In the genomic region with DNA sequence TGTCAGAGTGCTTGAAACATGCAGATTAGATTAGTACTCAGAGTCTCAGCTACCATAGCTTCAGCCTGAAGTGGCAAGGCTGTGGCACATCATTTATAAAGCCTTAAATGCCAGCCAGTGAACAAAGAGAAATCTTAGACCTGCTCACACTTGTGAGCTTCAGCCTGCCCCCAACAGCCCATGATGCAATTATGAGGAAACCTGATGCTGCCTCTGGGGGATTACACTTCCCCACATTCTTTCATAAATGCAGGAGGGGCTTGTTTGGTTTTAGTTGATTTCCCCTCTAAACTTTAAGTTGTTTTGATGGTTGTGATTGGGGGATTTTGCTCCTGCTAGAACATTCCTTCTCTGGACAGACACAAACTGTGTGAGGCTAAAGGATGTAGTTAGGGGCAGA, we compare ENCODE assay signal across 8 mouse cellular contexts. TPM values are rescaled to one million over a fixed set of nuclear protein-coding genes. Genes with fewer than 3 reads are reported as not detected.
A peak's percentile ranks its signal among the peaks of the same experiment; 100 is the strongest.
DNase-seq lines count a peak whose midpoint lies in the region; ATAC-seq and TF ChIP-seq lines count a peak whose summit lies in the region.

No protein-coding gene starts in this region.

- H3K4me1 ChIP-seq in kidney, postnatal 0 days (replicated peaks; ENCODE audit: insufficient read depth, low read length): peaks cover 49% of the 10 kb centered on the region
- peaks cover 17% of the 10 kb centered on the region for H3K4me1 ChIP-seq in embryonic fibroblast, embryonic 13.5 days (ENCODE audit: control insufficient read depth, insufficient read depth, low read length)
- peaks cover 59% of the 10 kb centered on the region for H3K4me1 ChIP-seq in limb, embryonic 12.5 days (replicated peaks)
- peaks cover 20% of the 10 kb centered on the region for H3K4me1 ChIP-seq in thymus, adult 2 months (replicated peaks; ENCODE audit: control insufficient read depth, insufficient read depth, low read length)

- peak overlapping the region; percentile 89; the same call in 1 of the 2 replicates for H3K4me2 ChIP-seq in kidney, postnatal 0 days (ENCODE audit: low read length)
- H3K4me2 ChIP-seq in limb, embryonic 12.5 days: peak overlapping the region; percentile 94

- H3K9me3 ChIP-seq in kidney, postnatal 0 days (replicated peaks; ENCODE audit: low read length): no peaks in the 10 kb centered on the region
- H3K9me3 ChIP-seq in limb, embryonic 12.5 days: no peaks in the 10 kb centered on the region

- no peak for ATAC-seq in kidney, postnatal 0 days (replicated peaks; ENCODE audit: low FRiP score, low read depth)
- ATAC-seq in limb, embryonic 12.5 days (ENCODE audit: insufficient number of reproducible peaks, insufficient read depth, low FRiP score, low TSS enrichment, low read depth): no peak

- H3K27ac ChIP-seq in kidney, postnatal 0 days: peak overlapping the region; percentile 89
- peak overlapping the region; percentile 66 for H3K27ac ChIP-seq in embryonic fibroblast, embryonic 13.5 days (ENCODE audit: insufficient read depth, low read length)
- H3K27ac ChIP-seq in limb, embryonic 12.5 days: peak overlapping the region; percentile 98
- H3K27ac ChIP-seq in thymus, adult 2 months (ENCODE audit: control insufficient read depth, insufficient read depth, low read length): no peak overlapping the region

- H3K36me3 ChIP-seq in kidney, postnatal 0 days (ENCODE audit: insufficient read depth, low read length): no peaks in the 10 kb centered on the region
- H3K36me3 ChIP-seq in limb, embryonic 12.5 days: peaks cover 12% of the 10 kb centered on the region; the same call in 1 of the 2 replicates
- no peaks in the 10 kb centered on the region for H3K36me3 ChIP-seq in thymus, adult 2 months (ENCODE audit: control insufficient read depth, insufficient read depth, low read length)

- DNase-seq in kidney, postnatal 0 days (ENCODE audit: low spot score): peak; percentile 68
- no peak for DNase-seq in kidney, postnatal 25 days
- DNase-seq in MN1 (ENCODE audit: low spot score): peak; percentile 43
- DNase-seq in thymus, adult 2 months: no peak
- no peak for DNase-seq in testis, postnatal 10 days (ENCODE audit: low spot score)
- DNase-seq in thymus, postnatal 14 days: no peak

- H3K9ac ChIP-seq in kidney, postnatal 0 days (ENCODE audit: low read depth, low read length): no peak overlapping the region
- peak overlapping the region; percentile 37; the same call in 1 of the 2 replicates for H3K9ac ChIP-seq in limb, embryonic 12.5 days (replicated peaks)

- no peak; the same call in 1 of the 2 replicates for TF ChIP-seq POLR2A in embryonic fibroblast, embryonic 13.5 days (IDR thresholded peaks at IDR 0.05; ENCODE audit: low read depth, low read length)
- TF ChIP-seq POLR2A in thymus, adult 2 months (IDR thresholded peaks at IDR 0.05; ENCODE audit: control insufficient read depth, extremely low read depth, insufficient read depth, low read length, poor library complexity): no peak

- H3K4me3 ChIP-seq in kidney, postnatal 0 days (replicated peaks; ENCODE audit: low read depth, low read length): no peak overlapping the region
- H3K4me3 ChIP-seq in embryonic fibroblast, embryonic 13.5 days (ENCODE audit: insufficient read depth, low read length): no peak overlapping the region
- 0 out of 2 replicates have a peak overlapping the region, but pooled peaks have one; percentile 12 for H3K4me3 ChIP-seq in limb, embryonic 12.5 days (replicated peaks)
- no peak overlapping the region for H3K4me3 ChIP-seq in thymus, adult 2 months (ENCODE audit: control insufficient read depth, insufficient read depth, low read length)

- no peak for TF ChIP-seq CTCF in kidney, postnatal 0 days (IDR thresholded peaks at IDR 0.05; ENCODE audit: low read depth)
- no peak for TF ChIP-seq CTCF in embryonic fibroblast, embryonic 13.5 days (IDR thresholded peaks at IDR 0.05; ENCODE audit: borderline replicate concordance, insufficient read depth, low read length)
- TF ChIP-seq CTCF in thymus, adult 2 months (IDR thresholded peaks at IDR 0.05; ENCODE audit: borderline replicate concordance, control insufficient read depth, extremely low read depth, insufficient read depth, low read length, poor library complexity): no peak

- no peaks in the 10 kb centered on the region for H3K27me3 ChIP-seq in kidney, postnatal 0 days (ENCODE audit: insufficient read depth, low read length)
- H3K27me3 ChIP-seq in limb, embryonic 12.5 days: no peaks in the 10 kb centered on the region
- no peaks in the 10 kb centered on the region for H3K27me3 ChIP-seq in thymus, adult 2 months (ENCODE audit: control insufficient read depth, insufficient read depth, low read length)

RNA-seq across cellular contexts. Expression of gene Mbnl2, which starts 4.7 kb away (rescaled TPM):
- 119 and 122 TPM in 2 replicates for polyA plus RNA-seq in kidney, postnatal 0 days (2015; fragmentation: Nextera tagmentation; extraction: Ambion mirVana)
- 207 and 222 TPM in 2 replicates for polyA plus RNA-seq in embryonic fibroblast, embryonic 13.5 days (2011; ENCODE audit: insufficient read length, low read depth, missing spikeins)
- polyA plus RNA-seq in limb, embryonic 12.5 days (2016; fragmentation: Nextera tagmentation; extraction: Ambion mirVana): 79.0 and 80.8 TPM in 2 replicates
- polyA plus RNA-seq in thymus, adult 2 months (2012; rRNA removed): 58.9 and 64.4 TPM in 2 replicates

Comparison
In these comparisons a context has a peak if more than half of its experiments do, and no peak if none do; other contexts are left out.
1. DNase-seq: peak in kidney, postnatal 0 days (single experiment) and MN1 (single experiment); none in kidney, postnatal 25 days (0 of 2), thymus, adult 2 months (single experiment), testis, postnatal 10 days (single experiment) and thymus, postnatal 14 days (single experiment).